Mouse (Mus musculus) olfactory bulb, adult 2 months (tissue): ENCODE results near the gene 1700025B11Rik. TPM values are rescaled to one million over a fixed set of nuclear protein-coding genes. Genes with fewer than 3 reads are reported as not detected.

Source experiments
- H3K27ac ChIP-seq: fragments of 200-500 bp; 2 replicates; pipeline ENCODE4 v1.5.1; 2012; ENCODE audit warnings: low read depth, low read length; ENCODE audit not compliant: insufficient read depth
- H3K4me1 ChIP-seq: fragments of 200-500 bp; 2 replicates; pipeline ENCODE4 v1.6.1; 2012; ENCODE audit warnings: low read length; ENCODE audit not compliant: control insufficient read depth, insufficient read depth
- H3K4me3 ChIP-seq: fragments of 200-500 bp; 2 replicates; pipeline ENCODE4 v1.5.1; 2012; ENCODE audit warnings: mild to moderate bottlenecking, low read depth, low read length, moderate library complexity; ENCODE audit not compliant: insufficient read depth
- CTCF ChIP-seq: fragments of 200-500 bp; IDR thresholded peaks from 2 replicates; pipeline ENCODE4 v1.5.1; 2012; ENCODE audit warnings: low read depth, mild to moderate bottlenecking, low read length, moderate library complexity; ENCODE audit not compliant: insufficient read depth
- POLR2A ChIP-seq: fragments of 200-500 bp; IDR thresholded peaks from 2 replicates; pipeline ENCODE4 v1.6.1; 2012; ENCODE audit warnings: mild to moderate bottlenecking, low read depth, low read length, moderate library complexity; ENCODE audit not compliant: insufficient read depth
- whole genome bisulfite sequencing: fragments of 180-500 bp; shearing (Covaris S2); methylation state at CpG from one replicate; pipeline ENCODE4 v1.1.7; 2018; 5-methylcytosine and 5-hydroxymethylcytosine counted together
- polyA plus RNA-seq: library from polyadenylated mRNA; stranded (reverse); fragments of >200 nt; gene quantifications from 2 replicates; pipeline ENCODE4 v1.2.4, GENCODE M21; 2012; ENCODE audit warnings: low replicate concordance; ENCODE audit not compliant: missing spikeins, insufficient read depth, insufficient read length

1700025B11Rik gene
- polyA plus RNA-seq, result not detected in 2 replicates

GRCm38 (mm10) chr15:77561792-77562191 lies at the start of gene 1700025B11Rik:
TSS of gene 1700025B11Rik (minus strand) at chr15:77561892.
- H3K27ac ChIP-seq, result no peak within 1 kb of the TSS
- no peak for TF ChIP-seq CTCF
- TF ChIP-seq POLR2A, result no peak
- H3K4me3 ChIP-seq, result no peak within 1 kb of the TSS
- no peaks in the 10 kb centered on the region for H3K4me1 ChIP-seq

GRCm38 (mm10) chr15:77606069-77606468 lies 44.4 kb upstream of the 1700025B11Rik start:
- TF ChIP-seq POLR2A (no peak), CTCF (no peak)
- Histone ChIP-seq H3K4me1 (no peaks in the 10 kb centered on the region), H3K4me3 (no peak overlapping the region), H3K27ac (no peak overlapping the region)
- WGBS, result 88% methylated on average over 3 of the region's 3 CpGs

DNA sequence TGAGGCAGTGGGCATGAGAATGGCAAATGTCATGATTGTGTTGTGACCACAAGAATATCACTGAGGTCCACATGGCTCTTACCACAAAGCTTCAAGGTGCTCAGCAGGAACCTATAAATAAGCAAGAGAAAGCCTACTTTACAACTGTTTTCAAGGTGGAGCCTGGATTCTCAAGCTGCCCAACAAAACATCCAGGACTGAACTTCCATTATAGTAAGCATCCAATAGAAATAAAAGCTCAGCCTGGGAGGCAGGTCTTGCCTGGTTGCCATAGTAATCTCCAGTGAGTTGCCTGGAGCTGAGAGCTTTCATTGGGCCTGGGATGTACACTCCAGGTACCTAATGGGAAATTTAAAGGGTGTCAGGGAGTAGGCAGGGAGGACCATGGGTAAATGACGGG lies 37.3 kb upstream of the 1700025B11Rik start, which contains the start of gene Gm36245:
Gm36245 (plus strand) TSS at position 301 of the 400 bp plus-strand sequence.
- TF ChIP-seq CTCF (no peak), POLR2A (no peak)
- no peak within 1 kb of the TSS for H3K27ac ChIP-seq
- 89% methylated on average over 1 of the region's 1 CpGs for WGBS

GRCm38 (mm10) chr15:77598429-77598828 lies 36.7 kb upstream of the 1700025B11Rik start:
- Histone ChIP-seq H3K4me1 (no peaks in the 10 kb centered on the region), H3K4me3 (no peak overlapping the region), H3K27ac (no peak overlapping the region)
- WGBS, result 82% methylated on average over 3 of the region's 3 CpGs
- TF ChIP-seq POLR2A (no peak), CTCF (no peak)

More for the DNA sequence above, 37.3 kb upstream of the 1700025B11Rik start, which contains the start of gene Gm36245:
- Histone ChIP-seq H3K4me1 (no peaks in the 10 kb centered on the region), H3K4me3 (no peak within 1 kb of the TSS)

DNA sequence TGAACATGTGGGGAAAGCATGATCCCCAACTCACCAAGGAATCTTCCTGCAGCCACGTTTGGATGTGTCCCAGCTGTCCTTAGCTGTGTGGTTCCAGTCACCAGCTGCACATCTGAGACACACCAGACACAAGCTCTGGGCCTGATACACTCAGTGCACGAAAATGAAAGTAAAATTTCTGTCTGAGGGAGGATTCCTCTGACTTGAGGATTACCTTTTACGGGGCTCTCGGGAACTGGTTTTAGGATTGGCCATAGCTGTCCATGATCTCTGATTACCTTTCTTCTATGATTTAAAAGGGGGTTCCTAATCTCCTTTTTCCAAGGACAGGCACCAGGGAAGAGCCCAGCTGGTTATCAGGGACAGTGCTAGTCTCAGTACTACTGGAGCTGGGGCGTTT lies 34.3 kb upstream of the 1700025B11Rik start, which contains the start of gene Apol10b:
Apol10b (minus strand) TSS at position 165 of the 400 bp plus-strand sequence.
- WGBS, result 66% methylated on average over 5 of the region's 5 CpGs
- Histone ChIP-seq H3K27ac (no peak within 1 kb of the TSS), H3K4me3 (no peak within 1 kb of the TSS), H3K4me1 (no peaks in the 10 kb centered on the region)
- TF ChIP-seq CTCF (no peak), POLR2A (no peak)

DNA sequence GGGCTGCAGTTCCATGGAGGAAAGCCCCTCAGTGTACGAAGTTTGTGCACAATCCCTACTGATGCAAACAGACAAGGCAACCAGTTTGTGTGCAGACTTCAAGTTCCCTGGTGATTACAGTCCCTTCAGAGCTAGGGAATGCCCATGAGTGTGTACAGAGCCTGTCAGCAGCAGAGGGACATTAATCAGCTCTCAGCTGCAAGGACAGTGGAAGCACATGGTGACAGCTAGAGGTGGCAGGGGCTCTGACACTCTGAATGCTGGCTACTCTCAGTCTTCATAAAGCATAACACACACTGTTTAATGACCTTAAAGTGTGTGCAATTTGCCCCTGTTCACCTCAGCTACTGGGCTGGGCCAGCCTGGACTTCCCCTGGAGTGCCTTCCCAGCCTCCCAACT lies 31.9 kb upstream of the 1700025B11Rik start:
- Histone ChIP-seq H3K4me3 (no peak overlapping the region), H3K4me1 (no peaks in the 10 kb centered on the region), H3K27ac (no peak overlapping the region)
- TF ChIP-seq POLR2A, result no peak
- TF ChIP-seq CTCF, result no peak
- WGBS, result 73% methylated on average over 1 of the region's 1 CpGs

- H3K27ac ChIP-seq, result no peak overlapping the region
- TF ChIP-seq CTCF (no peak), POLR2A (no peak)
These were observed 29.2 kb upstream of the 1700025B11Rik start for GRCm38 (mm10) chr15:77590881-77591280.

GRCm38 (mm10) chr15:77588981-77589380 lies 27.3 kb upstream of the 1700025B11Rik start:
- Histone ChIP-seq H3K4me1 (no peaks in the 10 kb centered on the region), H3K4me3 (no peak overlapping the region), H3K27ac (no peak overlapping the region)
- TF ChIP-seq CTCF (no peak), POLR2A (no peak)

More at GRCm38 (mm10) chr15:77590881-77591280, 29.2 kb upstream of the 1700025B11Rik start:
- 85% methylated on average over 2 of the region's 2 CpGs for WGBS
- Histone ChIP-seq H3K4me1 (no peaks in the 10 kb centered on the region), H3K4me3 (no peak overlapping the region)

- Histone ChIP-seq H3K4me1 (no peaks in the 10 kb centered on the region), H3K27ac (no peak overlapping the region), H3K4me3 (no peak overlapping the region)
- no peak for TF ChIP-seq CTCF
- TF ChIP-seq POLR2A, result no peak
These were observed 25.3 kb upstream of the 1700025B11Rik start for GRCm38 (mm10) chr15:77587026-77587425.

GRCm38 (mm10) chr15:77581681-77582080 lies 20.0 kb upstream of the 1700025B11Rik start:
- H3K27ac ChIP-seq, result no peak overlapping the region
- no peak overlapping the region for H3K4me3 ChIP-seq
- WGBS, result 50% methylated on average over 1 of the region's 1 CpGs
- H3K4me1 ChIP-seq, result no peaks in the 10 kb centered on the region
- no peak for TF ChIP-seq POLR2A
- no peak for TF ChIP-seq CTCF

GRCm38 (mm10) chr15:77579311-77579710 lies 17.6 kb upstream of the 1700025B11Rik start:
- H3K4me1 ChIP-seq, result no peaks in the 10 kb centered on the region
- no peak overlapping the region for H3K4me3 ChIP-seq
- no peak overlapping the region for H3K27ac ChIP-seq
- 93% methylated on average over 4 of the region's 4 CpGs for WGBS
- TF ChIP-seq CTCF (no peak), POLR2A (no peak)
